Mouse (Mus musculus): ENCODE results near the gene Ybx3.

Ybx3 gene

GRCm38 (mm10) chr6:131383713-131384330, 4.5 kb downstream of the Ybx3 start:
- no peak for DNase-seq (ENCODE audit: low spot score)

GRCm38 (mm10) chr6:131382984-131383337, 5.3 kb downstream of the Ybx3 start:
- no peak for DNase-seq (ENCODE audit: low spot score)

- no peak for DNase-seq (ENCODE audit: low spot score)
Measured at GRCm38 (mm10) chr6:131382232-131382983, 5.9 kb downstream of the Ybx3 start.

- DNase-seq (ENCODE audit: low spot score): no peak
Measured at GRCm38 (mm10) chr6:131378858-131379428, 9.3 kb downstream of the Ybx3 start.

- no peak for DNase-seq (ENCODE audit: low spot score)
Measured at GRCm38 (mm10) chr6:131377378-131377777, 10.9 kb downstream of the Ybx3 start.

GRCm38 (mm10) chr6:131374594-131375340, 13.5 kb downstream of the Ybx3 start:
- no peak for DNase-seq (ENCODE audit: low spot score)

- DNase-seq (ENCODE audit: low spot score): no peak
Measured at GRCm38 (mm10) chr6:131373160-131373559, 15.1 kb downstream of the Ybx3 start.

- DNase-seq (ENCODE audit: low spot score): no peak
Measured at GRCm38 (mm10) chr6:131370767-131371166, 17.5 kb downstream of the Ybx3 start.

GRCm38 (mm10) chr6:131369866-131370616, 18.2 kb downstream of the Ybx3 start:
- DNase-seq (ENCODE audit: low spot score): no peak

GRCm38 (mm10) chr6:131367101-131367500, 21.2 kb downstream of the Ybx3 start:
- no peak for DNase-seq (ENCODE audit: low spot score)

GRCm38 (mm10) chr6:131364353-131364752, 23.9 kb downstream of the Ybx3 start:
- DNase-seq (ENCODE audit: low spot score): no peak

GRCm38 (mm10) chr6:131362987-131363765, 25.1 kb downstream of the Ybx3 start:
- no peak for DNase-seq (ENCODE audit: low spot score)

- no peak for DNase-seq (ENCODE audit: low spot score)
Measured at GRCm38 (mm10) chr6:131360693-131361092, 27.6 kb downstream of the Ybx3 start.

GRCm38 (mm10) chr6:131359543-131359942, 28.7 kb downstream of the Ybx3 start:
- no peak for DNase-seq (ENCODE audit: low spot score)

- DNase-seq (ENCODE audit: low spot score): no peak
Measured at GRCm38 (mm10) chr6:131354913-131355312, 33.4 kb downstream of the Ybx3 start.

GRCm38 (mm10) chr6:131353352-131353919, 34.8 kb downstream of the Ybx3 start, which contains the start of gene Styk1:
Gene Styk1 (minus strand): TSS chr6:131353597.
- no peak for DNase-seq (ENCODE audit: low spot score)

- DNase-seq (ENCODE audit: low spot score): no peak
Measured at GRCm38 (mm10) chr6:131347026-131347425, 41.2 kb downstream of the Ybx3 start.

GRCm38 (mm10) chr6:131344346-131344745, 43.9 kb downstream of the Ybx3 start:
- DNase-seq (ENCODE audit: low spot score): no peak

- no peak for DNase-seq (ENCODE audit: low spot score)
Measured at GRCm38 (mm10) chr6:131340082-131340481, 48.2 kb downstream of the Ybx3 start.

GRCm38 (mm10) chr6:131339309-131339708, 49.0 kb downstream of the Ybx3 start:
- DNase-seq (ENCODE audit: low spot score): no peak

GRCm38 (mm10) chr6:131338787-131339186, 49.5 kb downstream of the Ybx3 start:
- DNase-seq (ENCODE audit: low spot score): no peak

All from urinary bladder, postnatal 10 days (tissue).